Mouse (Mus musculus) liver, embryonic 14.5 days (tissue): ENCODE results near the gene Dkkl1. TPM values are rescaled to one million over a fixed set of nuclear protein-coding genes. Genes with fewer than 3 reads are reported as not detected.
A peak's percentile ranks its signal among the peaks of the same experiment; 100 is the strongest.

ENCODE experiments used
- ATAC-seq: fragments of 200-750 bp; cut with Nextera tagmentation; 2 replicates; pipeline ENCODE4 v1.8.0; 2017; ENCODE audit warnings: moderate number of reproducible peaks, mild to moderate bottlenecking, moderate library complexity; ENCODE audit not compliant: insufficient read depth
- DNase-seq, 3 experiments: peaks; one replicate each; pipeline ENCODE4 v3.0.0-alpha.2; 2012 to 2013; ENCODE audit warnings: low read depth in 3 of 3, low spot score in 3 of 3
- H3K27ac ChIP-seq: fragments of 300-500 bp; sonication (generic); 2 replicates; pipeline ENCODE4 v1.5.1; 2014; ENCODE audit warnings: moderate library complexity, mild to moderate bottlenecking, control low read depth, inconsistent platforms
- H3K27me3 ChIP-seq: fragments of 300-500 bp; sonication (generic); 2 replicates; pipeline ENCODE4 v1.6.1; 2014; ENCODE audit warnings: mild to moderate bottlenecking, low read length, moderate library complexity; ENCODE audit not compliant: control insufficient read depth, insufficient read depth
- H3K36me3 ChIP-seq: fragments of 300-500 bp; sonication (generic); replicated peaks from 2 replicates; pipeline ENCODE4 v1.6.1; 2014; ENCODE audit warnings: low read depth; ENCODE audit not compliant: control insufficient read depth, insufficient read depth
- H3K4me1 ChIP-seq, 2 experiments: fragments of 200-500 bp in 1 of 2; fragments of 300-500 bp in 1 of 2; sonication (generic) in 1 of 2; replicated peaks; 2 replicates each; pipeline ENCODE4 v1.6.1; 2012 to 2014; ENCODE audit warnings: antibody characterized with exemption in 1 of 2, inconsistent platforms in 1 of 2, low read length in 1 of 2; ENCODE audit not compliant: control insufficient read depth in 2 of 2, insufficient read depth in 2 of 2
- H3K4me2 ChIP-seq: fragments of 300-500 bp; sonication (generic); 2 replicates; pipeline ENCODE4 v1.6.1; 2014; ENCODE audit warnings: low read depth, mild to moderate bottlenecking, control low read depth, moderate library complexity
- H3K4me3 ChIP-seq, 2 experiments: fragments of 200-500 bp in 1 of 2; fragments of 300-500 bp in 1 of 2; sonication (generic) in 1 of 2; 2 replicates each; pipeline ENCODE4 v1.5.1; 2012 to 2014; ENCODE audit warnings: low read depth in 2 of 2, low read length in 2 of 2, mild to moderate bottlenecking in 2 of 2, control low read depth in 1 of 2, inconsistent platforms in 1 of 2, moderate library complexity in 1 of 2; ENCODE audit not compliant: insufficient read depth in 1 of 2
- H3K9ac ChIP-seq: fragments of 300-500 bp; sonication (generic); replicated peaks from 2 replicates; pipeline ENCODE4 v1.6.1; 2014; ENCODE audit warnings: mild to moderate bottlenecking, control low read depth, moderate library complexity
- H3K9me3 ChIP-seq: fragments of 300-500 bp; sonication (generic); 2 replicates; pipeline ENCODE4 v1.6.1; 2016; ENCODE audit warnings: low read length, mixed read lengths; ENCODE audit not compliant: control insufficient read depth
- CTCF ChIP-seq: IDR thresholded peaks from 2 replicates; pipeline ENCODE4 v1.5.1; 2016; ENCODE audit warnings: antibody characterized with exemption, low read depth, control low read depth
- EP300 ChIP-seq: IDR thresholded peaks from 2 replicates; pipeline ENCODE4 v1.6.1; 2016; ENCODE audit warnings: antibody characterized with exemption, low read depth
- WGBS: fragments of 180-500 bp; shearing (Covaris S2); extraction: QIAGEN DNeasy Blood & Tissue Kit; methylation state at CpG from one replicate; pipeline ENCODE4 v1.1.7; 2014; ENCODE audit not compliant: insufficient replicate concordance; 5-methylcytosine and 5-hydroxymethylcytosine counted together
- polyA plus RNA-seq, 2 experiments: library from polyadenylated mRNA; depleted of rRNA in 1 of 2; stranded (reverse) in 1 of 2; unstranded in 1 of 2; fragments of >200 nt; fragmentation: Nextera tagmentation in 1 of 2; extraction: Ambion mirVana in 1 of 2; gene quantifications; 2 replicates each; pipeline versions ENCODE4 v1.2.1 to v1.2.3; 2012 to 2014

The Dkkl1 gene
- polyA plus RNA-seq, 2 experiments = 1.1 to 2.1 TPM

- Histone ChIP-seq H3K4me3 (peak within 1 kb of the TSS in 1 of 2 experiments; percentile 48; a peak in 2 of 4 replicates), H3K27ac (no peak within 1 kb of the TSS), H3K9me3 (no peaks in the 10 kb centered on the region), H3K4me1 (peaks cover 2 to 3% of the 10 kb centered on the region in 2 experiments; a peak in 1 of 4 replicates), H3K9ac (no peak within 1 kb of the TSS), H3K27me3 (peaks cover 66% of the 10 kb centered on the region), H3K36me3 (no peaks in the 10 kb centered on the region), H3K4me2 (peak within 1 kb of the TSS; percentile 67)
- DNase-seq (no peak), ATAC-seq (no peak)
- 2% methylated on average over 40 of the region's 41 CpGs for WGBS
- TF ChIP-seq CTCF (no peak), EP300 (no peak)
Observed at GRCm38 (mm10) chr7:45163735-45164490, 48.0 kb downstream of the Dkkl1 start, which contains the start of gene Slc17a7. Gene Slc17a7 (plus strand): TSS chr7:45163949.

GRCm38 (mm10) chr7:45162996-45163615, 48.8 kb downstream of the Dkkl1 start:
- no peak overlapping the region for H3K27ac ChIP-seq
- H3K4me3 ChIP-seq = no peak overlapping the region
- WGBS = 56% methylated on average over 9 of the region's 9 CpGs
- no peaks in the 10 kb centered on the region for H3K9me3 ChIP-seq
- H3K4me2 ChIP-seq = no peak overlapping the region
- peaks cover 2 to 3% of the 10 kb centered on the region in 2 experiments; a peak in 1 of 4 replicates for H3K4me1 ChIP-seq
- no peak for ATAC-seq
- DNase-seq = no peak
- H3K36me3 ChIP-seq = no peaks in the 10 kb centered on the region
- peaks cover 58% of the 10 kb centered on the region for H3K27me3 ChIP-seq
- TF ChIP-seq EP300 (no peak), CTCF (no peak)
- H3K9ac ChIP-seq = no peak overlapping the region

GRCm38 (mm10) chr7:45162551-45162950, 49.4 kb downstream of the Dkkl1 start:
- no peak for DNase-seq
- Histone ChIP-seq H3K36me3 (no peaks in the 10 kb centered on the region), H3K9me3 (no peaks in the 10 kb centered on the region), H3K4me2 (peak overlapping the region; percentile 67), H3K9ac (no peak overlapping the region), H3K4me3 (no peak overlapping the region), H3K4me1 (peaks cover 2 to 3% of the 10 kb centered on the region in 2 experiments; a peak in 1 of 4 replicates), H3K27me3 (peaks cover 53% of the 10 kb centered on the region), H3K27ac (no peak overlapping the region)
- 22% methylated on average over 6 of the region's 6 CpGs for WGBS
- ATAC-seq = no peak
- TF ChIP-seq CTCF = no peak

- ATAC-seq (peak; percentile 79), DNase-seq (peak in 2 of 3 experiments; percentile 52 to 59)
- Histone ChIP-seq H3K9ac (no peak overlapping the region), H3K4me2 (peak overlapping the region; percentile 67), H3K4me1 (peaks cover 2 to 3% of the 10 kb centered on the region in 2 experiments; a peak in 1 of 4 replicates), H3K36me3 (no peaks in the 10 kb centered on the region), H3K4me3 (peak overlapping the region; percentile 39), H3K27me3 (peaks cover 46% of the 10 kb centered on the region), H3K9me3 (no peaks in the 10 kb centered on the region), H3K27ac (no peak overlapping the region)
- no peak for TF ChIP-seq EP300
- TF ChIP-seq CTCF = peak; percentile 93
- 4% methylated on average over 35 of the region's 35 CpGs for WGBS
Observed at GRCm38 (mm10) chr7:45161612-45162473, 50.1 kb downstream of the Dkkl1 start.
